Comparison of ENCODE assay signal across 28 mouse cellular contexts in genomic region chr12:54019979-54020378, GRCm38 (mm10).
"Had no signal": no experiment of that assay in that cellular context is flagged by ENCODE, and none has a peak within 500 bp of the region (broad histone marks: within the 10 kb centered on the region; RNA-seq: fewer than 3 reads in every experiment).

No protein-coding gene starts in this region.

- H3K4me1 ChIP-seq: hindbrain, embryonic 12.5 days; intestine, embryonic 15.5 days; liver, embryonic 13.5 days; liver, embryonic 15.5 days had no signal

- H3K4me2 ChIP-seq: heart, embryonic 12.5 days; hindbrain, embryonic 12.5 days; hindbrain, embryonic 14.5 days; intestine, embryonic 15.5 days; limb, embryonic 12.5 days; liver, embryonic 11.5 days; liver, embryonic 13.5 days; liver, embryonic 15.5 days had no signal

- DNase-seq: gastrocnemius, postnatal 10 days; gastrocnemius, postnatal 25 days; heart, adult 18-20 months; heart, postnatal 10 days; heart, postnatal 4 days; kidney, adult 18-20 months; kidney, adult 8-10 months; kidney, postnatal 10 days; kidney, postnatal 25 days; kidney, postnatal 4 days; liver; liver, embryonic 13.5 days; liver, postnatal 0 days had no signal

- H3K27me3 ChIP-seq: heart, embryonic 12.5 days; hindbrain, embryonic 12.5 days; intestine, embryonic 15.5 days; limb, embryonic 12.5 days; liver, embryonic 13.5 days; liver, embryonic 15.5 days had no signal

- H3K27ac ChIP-seq: heart, embryonic 10.5 days; hindbrain, embryonic 10.5 days; hindbrain, embryonic 12.5 days; hindbrain, embryonic 14.5 days; intestine, embryonic 15.5 days; layer of hippocampus, adult 2 months; left cerebral cortex, adult 2 months; limb, embryonic 10.5 days; limb, embryonic 12.5 days; liver, embryonic 13.5 days; liver, embryonic 15.5 days had no signal

- H3K36me3 ChIP-seq: heart, embryonic 10.5 days; heart, embryonic 12.5 days; hindbrain, embryonic 10.5 days; hindbrain, embryonic 12.5 days; intestine, embryonic 15.5 days; limb, embryonic 10.5 days; limb, embryonic 12.5 days; liver, embryonic 13.5 days; liver, embryonic 15.5 days had no signal

- ATAC-seq: hindbrain, embryonic 16.5 days; inflammation-experienced regulatory T-cells, adult 6 months; intestine, embryonic 15.5 days; intestine, postnatal 0 days; liver, postnatal 0 days had no signal

- H3K4me3 ChIP-seq: heart, embryonic 10.5 days; heart, embryonic 12.5 days; hindbrain, embryonic 10.5 days; hindbrain, embryonic 12.5 days; intestine, embryonic 15.5 days; layer of hippocampus, adult 2 months; left cerebral cortex, adult 2 months; limb, embryonic 10.5 days; limb, embryonic 12.5 days; liver, embryonic 13.5 days; liver, embryonic 15.5 days had no signal

- H3K9ac ChIP-seq: heart, embryonic 12.5 days; hindbrain, embryonic 12.5 days; hindbrain, embryonic 14.5 days; intestine, embryonic 15.5 days; limb, embryonic 12.5 days; liver, embryonic 13.5 days; liver, embryonic 15.5 days; liver, postnatal 0 days had no signal

- H3K9me3 ChIP-seq: heart, embryonic 10.5 days; heart, embryonic 12.5 days; hindbrain, embryonic 10.5 days; hindbrain, embryonic 12.5 days; intestine, embryonic 15.5 days; limb, embryonic 10.5 days; liver, embryonic 13.5 days; liver, embryonic 15.5 days had no signal
